Mouse (Mus musculus) lung, embryonic 16.5 days (tissue): ENCODE data around the gene Ngly1. TPM values are rescaled to one million over a fixed set of nuclear protein-coding genes. Genes with fewer than 3 reads are reported as not detected.

Experiments
- ATAC-seq: fragments of 200-750 bp; cut with Nextera tagmentation; 2 replicates; pipeline ENCODE4 v1.8.0; 2017; ENCODE audit warnings: low read depth, mild to moderate bottlenecking, moderate library complexity
- H3K27ac ChIP-seq: fragments of 300-500 bp; sonication (generic); 2 replicates; pipeline ENCODE4 v1.5.1; 2014; ENCODE audit warnings: mild to moderate bottlenecking, control low read depth, low read length
- H3K27me3 ChIP-seq: fragments of 300-500 bp; sonication (generic); 2 replicates; pipeline ENCODE4 v1.6.1; 2014; ENCODE audit warnings: low read depth, low read length, mixed read lengths; ENCODE audit not compliant: control insufficient read depth, insufficient read depth
- H3K36me3 ChIP-seq: fragments of 300-500 bp; sonication (generic); 2 replicates; pipeline ENCODE4 v1.6.1; 2014; ENCODE audit warnings: low read length; ENCODE audit not compliant: control insufficient read depth, insufficient read depth
- H3K4me1 ChIP-seq: fragments of 300-500 bp; sonication (generic); replicated peaks from 2 replicates; pipeline ENCODE4 v1.6.1; 2014; ENCODE audit warnings: low read length, mixed read lengths; ENCODE audit not compliant: control insufficient read depth, insufficient read depth
- H3K4me2 ChIP-seq: fragments of 300-500 bp; sonication (generic); 2 replicates; pipeline ENCODE4 v1.6.1; 2014; ENCODE audit warnings: low read depth, low read length, control low read depth
- H3K4me3 ChIP-seq: fragments of 300-500 bp; sonication (generic); 2 replicates; pipeline ENCODE4 v1.5.1; 2014; ENCODE audit warnings: mild to moderate bottlenecking, low read length, control low read depth
- H3K9ac ChIP-seq: fragments of 300-500 bp; sonication (generic); 2 replicates; pipeline ENCODE4 v1.6.1; 2014; ENCODE audit warnings: low read length, control low read depth
- H3K9me3 ChIP-seq: fragments of 300-500 bp; sonication (generic); 2 replicates; pipeline ENCODE4 v1.6.1; 2016; ENCODE audit warnings: low read length; ENCODE audit not compliant: control insufficient read depth
- WGBS: fragments of 180-500 bp; shearing (Covaris S2); extraction: QIAGEN DNeasy Blood & Tissue Kit; methylation state at CpG from one replicate; pipeline ENCODE4 v1.1.7; 2014; 5-methylcytosine and 5-hydroxymethylcytosine counted together
- polyA plus RNA-seq: library from polyadenylated mRNA; unstranded; fragments of >200 nt; fragmentation: Nextera tagmentation; extraction: Ambion mirVana; gene quantifications from 2 replicates; pipeline ENCODE4 v1.2.1, GENCODE M21; 2015

Ngly1 gene
- polyA plus RNA-seq, 1 experiment from 2014 or later, result 36.9 TPM

DNA sequence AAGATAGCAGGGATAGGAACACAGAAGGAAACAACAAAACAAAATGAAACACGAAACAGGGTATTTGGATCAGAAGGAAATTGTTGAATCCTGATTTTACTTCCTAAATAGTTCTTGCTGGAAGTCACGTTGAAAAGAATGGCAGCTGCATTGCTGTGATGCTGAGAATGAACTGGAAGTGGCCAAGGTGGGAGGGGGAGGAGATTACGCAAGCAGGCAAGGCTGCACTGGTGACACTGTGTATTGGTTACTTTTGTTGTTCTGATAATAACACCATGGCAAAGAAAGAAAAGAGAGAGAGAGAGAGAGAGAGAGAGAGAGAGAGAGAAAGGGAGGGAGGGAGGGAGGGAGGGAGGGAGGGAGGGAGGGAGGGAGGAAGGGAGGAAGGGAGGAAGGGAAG lies 12.6 kb upstream of the Ngly1 start:
- no peak overlapping the region for H3K9ac ChIP-seq
- no peak for ATAC-seq
- WGBS, result 69% methylated on average over 3 of the region's 3 CpGs

DNA sequence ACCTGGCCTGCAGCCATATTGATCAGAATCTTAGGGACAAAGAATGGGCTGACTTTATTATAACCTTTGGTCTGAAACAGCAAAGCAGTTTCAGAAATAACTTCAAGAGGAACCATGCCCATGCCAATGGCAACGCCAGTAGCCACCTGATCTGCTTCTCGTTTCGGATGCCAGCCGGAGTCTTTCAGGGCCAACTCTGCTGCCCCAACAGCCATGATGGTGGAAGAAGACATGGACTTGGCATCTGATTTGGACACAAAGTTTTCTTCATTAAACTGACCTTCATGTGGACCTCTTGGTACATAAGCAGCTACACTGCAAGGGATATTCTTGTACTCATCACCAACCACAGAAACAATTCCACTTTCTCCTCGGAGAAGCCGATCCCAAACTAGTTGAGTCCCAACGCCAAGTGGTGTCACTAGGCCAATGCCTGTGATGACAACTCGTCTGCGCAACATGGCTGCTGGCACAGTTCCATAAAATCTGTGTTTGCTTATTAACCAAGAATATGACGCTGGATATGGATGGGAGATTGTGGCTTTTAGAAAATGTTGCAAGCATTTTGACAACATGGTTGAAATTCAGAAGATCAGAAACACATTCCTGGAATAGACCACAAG lies 6.8 kb upstream of the Ngly1 start:
- H3K4me3 ChIP-seq, result peak overlapping the region; percentile 70
- H3K9ac ChIP-seq, result no peak overlapping the region; the same call in 1 of the 2 replicates
- peaks cover 4% of the 10 kb centered on the region for H3K36me3 ChIP-seq
- H3K27ac ChIP-seq, result no peak overlapping the region
- peak overlapping the region; percentile 74 for H3K4me2 ChIP-seq
- H3K27me3 ChIP-seq, result no peaks in the 10 kb centered on the region
- H3K4me1 ChIP-seq, result peaks cover 12% of the 10 kb centered on the region
- WGBS, result 94% methylated on average over 10 of the region's 10 CpGs
- no peak for ATAC-seq
- H3K9me3 ChIP-seq, result peaks cover 2% of the 10 kb centered on the region; the same call in 1 of the 2 replicates

More for the DNA sequence above, 12.6 kb upstream of the Ngly1 start:
- H3K9me3 ChIP-seq, result peaks cover 3% of the 10 kb centered on the region; the same call in 1 of the 2 replicates
- peaks cover 4% of the 10 kb centered on the region for H3K36me3 ChIP-seq
- no peak overlapping the region for H3K4me3 ChIP-seq
- no peaks in the 10 kb centered on the region for H3K4me1 ChIP-seq
- H3K27me3 ChIP-seq, result no peaks in the 10 kb centered on the region
- no peak overlapping the region for H3K4me2 ChIP-seq
- no peak overlapping the region for H3K27ac ChIP-seq

DNA sequence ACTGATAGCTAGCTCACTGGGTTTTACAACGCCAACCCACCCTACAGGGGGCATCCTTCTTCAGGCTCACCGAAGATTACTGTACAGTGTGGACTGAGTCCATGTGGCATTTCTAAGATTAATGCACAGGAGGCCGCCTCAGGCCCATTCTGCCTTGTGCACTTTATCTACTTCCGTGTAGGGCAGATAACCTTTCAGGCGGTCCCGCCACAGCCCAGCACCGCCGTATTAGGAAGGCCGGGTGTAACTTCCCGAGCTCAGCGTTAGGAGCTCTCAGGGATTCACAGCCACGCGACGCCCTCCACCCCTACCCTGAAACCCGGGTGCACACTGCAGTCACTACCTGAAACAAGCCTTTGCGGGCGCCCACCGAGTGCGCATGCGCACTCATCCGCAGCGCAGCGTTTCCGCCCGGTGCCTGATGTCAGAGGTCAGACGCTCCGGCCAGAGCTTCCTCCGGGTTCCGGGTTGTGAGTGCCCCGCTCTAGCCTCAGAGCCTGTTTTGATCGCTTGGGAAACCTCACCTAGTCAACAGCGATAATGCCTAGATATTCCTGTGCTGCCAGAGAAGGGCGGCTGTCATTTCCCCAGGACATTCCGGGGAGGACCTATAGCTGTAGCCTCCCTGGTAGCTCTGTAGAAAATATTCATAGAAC lies 6.0 kb upstream of the Ngly1 start:
- Histone ChIP-seq H3K4me3 (peak overlapping the region; percentile 70), H3K27ac (peak overlapping the region; percentile 84), H3K9ac (peak overlapping the region; percentile 73), H3K27me3 (no peaks in the 10 kb centered on the region), H3K4me1 (peaks cover 12% of the 10 kb centered on the region), H3K36me3 (peaks cover 4% of the 10 kb centered on the region), H3K9me3 (no peaks in the 10 kb centered on the region), H3K4me2 (peak overlapping the region; percentile 74)
- 2% methylated on average over 34 of the region's 34 CpGs for WGBS
- peak; percentile 91 for ATAC-seq

DNA sequence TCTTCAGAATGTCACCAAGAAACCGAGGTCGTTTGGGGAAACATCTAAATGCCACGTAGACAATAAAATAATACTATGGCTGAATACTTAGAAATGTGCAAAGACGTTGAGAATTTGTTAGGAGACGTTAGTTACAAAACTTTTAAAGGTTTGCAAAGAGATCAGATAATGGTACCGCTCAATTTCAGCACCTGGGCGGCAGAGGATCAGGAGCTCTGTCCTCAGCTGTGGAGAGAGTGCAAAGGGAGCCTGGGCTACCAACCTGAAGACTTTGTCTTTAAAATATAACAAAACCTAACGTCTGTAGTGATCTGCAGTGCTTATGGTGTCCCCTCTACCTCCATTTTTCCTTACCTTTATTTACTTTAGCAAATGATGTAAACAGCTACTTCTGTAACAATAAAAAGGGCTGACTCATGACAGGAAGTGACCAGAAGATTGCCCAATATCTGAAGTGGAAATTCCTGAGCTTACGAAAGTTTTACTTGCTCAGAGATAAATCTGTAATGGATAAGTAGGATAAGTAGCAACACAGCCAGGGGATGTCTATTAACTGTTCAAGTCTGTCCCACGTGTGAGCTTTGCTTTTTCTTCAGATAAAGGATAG lies 5.4 kb upstream of the Ngly1 start:
- Histone ChIP-seq H3K9me3 (no peaks in the 10 kb centered on the region), H3K9ac (peak overlapping the region; percentile 73), H3K4me3 (peak overlapping the region; percentile 70), H3K36me3 (peaks cover 4% of the 10 kb centered on the region), H3K27me3 (no peaks in the 10 kb centered on the region), H3K4me2 (peak overlapping the region; percentile 74), H3K27ac (peak overlapping the region; percentile 84), H3K4me1 (peaks cover 16% of the 10 kb centered on the region)
- no peak for ATAC-seq
- WGBS, result 9% methylated on average over 10 of the region's 10 CpGs

DNA sequence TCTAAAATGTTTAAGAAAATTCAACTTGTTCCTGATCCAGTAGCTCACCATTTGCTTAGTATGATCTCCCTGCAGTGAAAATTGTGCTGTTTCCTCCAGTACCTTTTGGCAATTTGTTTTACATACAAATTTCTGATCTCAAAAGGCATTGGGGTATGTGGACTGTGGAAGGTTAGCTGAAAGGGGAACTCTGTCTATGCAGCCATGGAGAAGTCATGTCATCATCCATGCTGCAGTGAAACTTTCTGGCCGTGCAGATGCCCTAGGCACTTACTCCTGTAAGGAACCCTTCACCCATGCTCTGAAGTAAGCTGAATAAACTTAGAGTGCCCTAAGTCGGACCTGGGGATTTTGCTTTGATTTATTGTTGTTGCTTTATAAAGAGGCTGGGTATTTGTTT lies 4.7 kb upstream of the Ngly1 start:
- H3K27me3 ChIP-seq, result no peaks in the 10 kb centered on the region
- H3K4me1 ChIP-seq, result peaks cover 16% of the 10 kb centered on the region
- H3K4me3 ChIP-seq, result no peak overlapping the region
- H3K4me2 ChIP-seq, result peak overlapping the region; percentile 74; the same call in 1 of the 2 replicates
- peaks cover 4% of the 10 kb centered on the region for H3K36me3 ChIP-seq
- no peak overlapping the region for H3K9ac ChIP-seq
- WGBS, result 42% methylated on average over 2 of the region's 2 CpGs
- ATAC-seq, result no peak
- no peaks in the 10 kb centered on the region for H3K9me3 ChIP-seq
- no peak overlapping the region for H3K27ac ChIP-seq

DNA sequence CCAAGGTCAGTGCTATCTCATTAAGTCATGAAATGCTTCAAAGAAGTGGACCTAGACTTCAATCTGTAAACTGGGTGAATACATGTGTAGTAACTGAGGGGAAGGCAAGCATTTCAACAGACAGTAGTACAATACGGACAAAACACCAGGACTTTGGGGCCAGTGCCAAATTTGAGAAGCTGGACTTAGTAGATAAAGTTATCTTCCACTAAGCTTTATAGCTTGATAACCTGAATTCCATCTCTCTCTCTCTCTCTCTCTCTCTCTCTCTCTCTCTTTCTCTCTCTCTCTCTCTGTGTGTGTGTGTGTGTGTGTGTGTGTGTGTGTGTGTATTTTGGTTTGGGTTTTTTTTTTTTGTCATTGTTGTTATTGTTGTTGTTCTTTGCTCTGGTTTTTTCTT lies 4.0 kb upstream of the Ngly1 start:
- WGBS, result 30% methylated on average over 1 of the region's 1 CpGs
- no peak overlapping the region for H3K9ac ChIP-seq
- H3K9me3 ChIP-seq, result no peaks in the 10 kb centered on the region
- ATAC-seq, result no peak
- H3K4me2 ChIP-seq, result no peak overlapping the region
- no peak overlapping the region for H3K4me3 ChIP-seq
- H3K27me3 ChIP-seq, result no peaks in the 10 kb centered on the region
- no peak overlapping the region for H3K27ac ChIP-seq
- peaks cover 19% of the 10 kb centered on the region for H3K4me1 ChIP-seq
- H3K36me3 ChIP-seq, result peaks cover 4% of the 10 kb centered on the region

DNA sequence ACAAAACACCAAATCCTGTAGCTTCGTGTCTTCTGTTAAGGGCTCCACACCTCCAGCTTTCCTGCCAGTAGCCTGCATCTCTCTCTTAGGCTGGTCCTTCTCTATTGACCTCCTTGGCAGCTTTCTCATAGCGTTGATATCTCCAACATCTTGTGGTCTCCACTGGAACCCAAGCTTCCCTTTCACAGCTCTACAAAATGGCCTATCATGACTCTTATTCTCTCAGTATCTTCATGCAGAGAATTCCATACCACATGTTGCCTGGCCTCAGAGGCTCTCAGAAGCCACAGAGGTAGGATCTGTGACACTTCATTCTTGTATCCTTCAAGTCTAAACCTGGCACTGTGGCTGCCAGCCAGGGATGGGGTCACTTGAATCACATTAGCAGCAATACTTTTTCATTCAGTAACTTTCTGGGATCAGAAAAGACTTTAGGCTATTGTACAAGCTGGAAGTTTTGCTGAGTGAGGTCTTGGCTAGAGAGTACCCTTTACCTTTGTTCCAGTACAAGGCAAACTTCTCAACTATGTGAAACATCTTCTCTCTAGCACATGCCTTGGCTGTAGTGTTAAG lies 2.7 kb upstream of the Ngly1 start:
- ATAC-seq, result no peak
- H3K9ac ChIP-seq, result no peak overlapping the region
- H3K27ac ChIP-seq, result no peak overlapping the region
- H3K36me3 ChIP-seq, result no peaks in the 10 kb centered on the region
- peaks cover 22% of the 10 kb centered on the region for H3K4me1 ChIP-seq
- H3K4me3 ChIP-seq, result no peak overlapping the region
- WGBS, result 86% methylated on average over 2 of the region's 2 CpGs
- H3K27me3 ChIP-seq, result no peaks in the 10 kb centered on the region
- no peak overlapping the region for H3K4me2 ChIP-seq
- no peaks in the 10 kb centered on the region for H3K9me3 ChIP-seq

DNA sequence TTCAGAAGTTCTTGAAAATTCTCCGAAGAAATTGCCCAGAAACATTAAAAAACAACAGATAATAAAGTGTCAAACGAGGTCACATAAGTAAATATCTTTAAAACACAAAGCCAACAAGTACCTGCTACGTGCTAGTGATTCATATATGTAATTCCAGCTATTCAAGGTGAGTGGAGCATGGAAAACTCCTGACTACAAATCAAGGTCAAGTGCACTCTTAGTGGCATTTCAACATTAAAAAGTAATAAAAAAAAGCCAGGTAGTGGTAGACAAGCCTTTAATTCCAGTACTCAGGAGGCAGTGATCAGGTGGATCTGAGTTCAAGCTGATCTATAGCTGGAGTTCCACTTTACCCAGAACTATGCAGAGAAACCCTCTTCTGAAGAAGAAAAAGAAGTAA lies 945 bp upstream of the Ngly1 start:
- H3K27ac ChIP-seq, result no peak overlapping the region
- no peak overlapping the region; the same call in 1 of the 2 replicates for H3K9ac ChIP-seq
- ATAC-seq, result no peak
- H3K4me1 ChIP-seq, result peaks cover 20% of the 10 kb centered on the region
- H3K27me3 ChIP-seq, result no peaks in the 10 kb centered on the region
- WGBS, result 60% methylated on average over 3 of the region's 3 CpGs
- H3K4me2 ChIP-seq, result 0 out of 2 replicates have a peak overlapping the region, but pooled peaks have one; percentile 5
- H3K4me3 ChIP-seq, result no peak overlapping the region
- no peaks in the 10 kb centered on the region for H3K9me3 ChIP-seq
- H3K36me3 ChIP-seq, result no peaks in the 10 kb centered on the region

DNA sequence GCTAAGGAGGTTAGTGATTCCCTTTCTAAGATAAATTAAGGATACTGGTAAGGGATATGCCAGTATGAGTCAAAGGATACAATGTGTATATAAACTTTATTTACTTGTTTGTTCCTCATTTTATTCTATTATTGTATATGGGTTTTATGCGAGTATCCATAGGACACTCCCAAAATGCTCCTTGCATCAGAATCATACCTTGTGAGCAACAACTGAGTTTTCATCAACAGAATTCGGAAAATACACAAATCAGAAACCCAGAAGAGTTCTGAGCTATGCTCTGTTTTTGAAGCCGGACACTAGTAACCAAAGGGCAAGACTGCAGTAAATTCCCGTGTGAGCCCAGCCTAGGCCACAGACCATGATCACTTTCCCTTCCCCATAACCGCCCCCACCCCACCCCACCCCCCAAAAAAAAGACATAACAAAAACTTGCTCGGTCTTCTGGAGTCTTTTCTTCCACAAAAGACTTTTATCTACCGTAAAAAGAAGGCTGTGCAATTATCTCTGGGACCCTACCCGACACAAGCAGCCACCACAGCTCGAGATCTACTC lies 400 bp upstream of the Ngly1 start:
- Histone ChIP-seq H3K4me1 (peaks cover 19% of the 10 kb centered on the region), H3K9ac (peak overlapping the region; percentile 98), H3K36me3 (no peaks in the 10 kb centered on the region), H3K27me3 (no peaks in the 10 kb centered on the region), H3K4me3 (peak overlapping the region; percentile 82), H3K9me3 (no peaks in the 10 kb centered on the region), H3K27ac (peak overlapping the region; percentile 88; the same call in 1 of the 2 replicates), H3K4me2 (peak overlapping the region; percentile 86)
- ATAC-seq, result peak; percentile 34
- WGBS, result 11% methylated on average over 9 of the region's 9 CpGs
